Mouse (Mus musculus) embryo, embryonic 9.5 days (tissue): ENCODE results near the gene Fam163b.

Experiments
- DNase-seq: peaks from one replicate; pipeline ENCODE4 v3.0.0-alpha.2; 2017; ENCODE audit errors: extremely low spot score

Fam163b gene

DNA sequence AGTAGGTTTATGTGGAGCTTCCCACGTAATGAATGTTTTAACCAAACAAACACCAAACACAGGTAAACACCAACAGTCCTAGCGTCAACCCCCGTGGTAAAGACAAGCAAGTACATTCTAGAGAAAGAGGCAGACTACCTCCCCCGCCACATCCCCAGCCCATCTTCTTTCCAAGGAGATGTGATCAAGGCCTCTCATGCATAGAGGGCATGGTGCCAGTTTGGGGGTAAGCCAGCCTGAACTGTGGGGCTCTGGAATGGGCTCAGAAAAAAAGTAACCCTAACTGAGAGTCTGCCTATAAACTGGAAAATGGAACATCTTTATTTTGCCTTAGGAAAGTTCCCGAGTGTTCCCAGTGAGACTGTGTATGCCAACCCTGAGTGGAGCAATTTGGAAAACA, 6.4 kb downstream of the Fam163b start:
- DNase-seq, result no peak

DNA sequence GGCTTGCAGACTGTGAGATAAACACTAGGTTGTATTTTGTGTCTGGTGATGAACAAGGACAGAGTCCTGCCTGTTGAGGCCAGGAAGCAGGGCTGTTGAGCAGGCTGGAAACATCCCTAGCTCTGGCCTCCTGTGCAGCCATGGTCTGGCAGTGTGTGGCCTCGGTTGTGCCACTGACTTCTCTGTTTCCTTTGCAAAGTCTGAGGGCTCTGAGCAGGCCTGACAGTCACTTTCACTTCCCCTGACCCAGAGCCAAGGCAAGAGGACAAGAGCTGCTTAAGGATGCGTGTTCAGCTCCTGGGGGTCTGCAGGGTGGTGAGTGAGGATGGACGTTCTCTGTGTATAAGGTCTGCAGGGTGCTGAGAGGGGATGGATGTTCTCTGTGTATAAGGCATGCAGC, 13.3 kb downstream of the Fam163b start:
- DNase-seq, result no peak

DNA sequence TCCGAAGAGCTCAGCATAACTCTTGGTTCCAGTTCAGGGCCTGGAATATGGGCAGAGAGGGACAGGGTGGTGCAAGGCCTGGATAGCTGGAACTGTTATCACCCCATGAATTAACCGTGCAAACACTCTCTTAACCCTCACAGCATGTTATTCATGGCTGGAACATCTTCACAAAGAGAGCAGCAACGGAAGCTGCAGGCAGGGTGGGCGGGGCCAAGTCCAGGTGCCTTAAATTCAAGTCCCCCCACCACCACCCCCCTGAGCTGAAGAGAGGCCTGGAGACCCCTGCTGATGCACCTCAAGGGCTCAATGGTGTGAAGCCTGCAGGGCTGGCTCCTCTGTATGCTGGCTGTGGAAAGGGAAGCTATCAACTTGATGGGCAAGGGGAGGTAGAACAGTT, 15.8 kb downstream of the Fam163b start:
- no peak for DNase-seq

DNA sequence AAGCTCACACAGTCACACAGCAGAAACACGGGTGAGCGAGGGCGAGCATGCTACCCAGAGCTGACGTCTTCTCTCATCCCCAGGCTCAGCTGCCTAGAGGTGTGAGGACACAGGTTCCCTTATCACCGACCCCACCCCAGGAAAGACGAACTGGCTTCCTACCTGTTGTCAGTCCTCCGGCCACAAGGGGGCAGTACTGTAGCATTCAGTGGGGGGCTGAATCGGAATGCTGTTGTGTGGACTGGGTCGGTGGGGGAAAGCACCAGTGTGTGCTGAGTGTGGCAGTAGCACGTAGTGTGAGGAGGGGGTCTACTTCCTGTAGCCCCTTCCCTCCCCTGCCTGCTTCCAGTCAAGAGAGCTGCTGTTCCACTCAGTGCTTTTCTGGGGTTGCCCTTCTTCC, 16.3 kb downstream of the Fam163b start:
- DNase-seq, result peak; percentile 55

DNA sequence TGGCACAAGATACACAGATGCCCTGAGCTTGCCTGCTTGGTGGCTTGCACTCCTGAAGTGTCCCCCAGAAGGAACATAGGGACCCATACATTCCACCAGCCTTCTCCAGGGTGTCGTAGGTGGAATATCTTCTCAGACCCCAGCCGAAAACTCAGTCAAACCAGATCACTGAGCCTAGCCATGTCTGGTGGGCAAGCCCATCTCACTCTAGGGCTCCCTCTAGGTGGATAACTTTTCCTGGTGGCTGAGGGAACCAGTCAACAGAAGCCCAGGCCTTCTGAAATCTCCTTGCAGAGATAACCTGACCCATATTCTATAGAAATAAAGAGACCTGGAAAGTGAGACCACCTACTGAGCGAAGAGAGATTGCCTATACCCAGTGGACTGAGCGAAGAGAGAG, 19.2 kb downstream of the Fam163b start:
- no peak for DNase-seq

DNA sequence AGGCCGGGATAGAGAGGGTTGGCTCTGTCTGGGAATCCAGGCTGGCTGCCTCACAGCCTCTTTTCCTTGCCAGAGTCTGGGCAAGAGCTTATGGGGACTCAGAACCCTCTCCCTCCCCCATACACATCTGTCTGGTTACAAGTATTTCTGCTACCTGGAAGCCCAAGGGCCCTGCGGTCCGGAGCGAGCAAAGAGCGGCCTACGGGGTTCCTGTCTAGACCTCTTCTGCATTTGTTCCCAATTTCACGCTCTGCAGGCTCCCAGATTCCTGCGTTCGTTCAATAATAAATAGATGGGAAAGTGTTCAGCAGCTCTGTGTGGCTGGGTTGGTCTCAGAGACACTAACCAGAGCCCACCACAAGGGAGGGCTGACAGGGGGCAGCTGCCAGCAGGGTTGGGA, 19.7 kb downstream of the Fam163b start:
- DNase-seq, result no peak

DNA sequence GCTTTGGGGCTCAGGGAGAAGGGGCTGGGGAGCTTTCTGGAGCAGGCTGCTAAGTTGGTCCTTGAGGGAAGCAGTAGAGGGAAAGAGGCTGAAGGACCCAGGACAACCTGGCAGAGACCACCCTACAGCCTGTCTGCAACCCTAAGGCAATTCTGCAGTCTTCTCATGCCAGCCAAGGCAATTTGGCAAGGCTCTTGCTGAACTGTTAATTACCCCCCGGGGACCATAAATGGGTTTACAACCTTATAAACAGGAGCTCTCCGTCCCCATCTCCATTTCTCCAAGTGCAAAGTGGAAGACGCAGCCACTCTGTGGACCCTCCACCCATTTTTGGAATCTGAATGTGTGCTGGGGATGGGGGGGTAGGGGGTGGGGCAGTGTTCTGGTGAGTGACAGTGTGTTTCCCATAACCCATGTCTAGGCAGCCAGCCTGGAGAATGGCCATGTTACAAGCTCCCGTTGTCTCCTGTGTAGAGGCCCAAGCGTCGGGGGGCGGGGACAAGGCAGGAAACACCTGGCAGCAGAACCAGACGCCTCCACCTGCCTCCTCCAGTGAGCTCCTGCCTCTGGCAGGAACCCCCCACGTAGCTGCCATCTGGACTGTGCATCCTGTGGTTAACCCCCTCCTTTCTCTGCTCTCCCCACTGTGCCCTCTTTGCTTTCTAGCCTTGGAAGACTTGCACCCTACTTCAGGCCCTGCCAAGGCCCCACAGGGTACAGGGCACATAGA, 20.5 kb downstream of the Fam163b start:
- DNase-seq, result no peak

DNA sequence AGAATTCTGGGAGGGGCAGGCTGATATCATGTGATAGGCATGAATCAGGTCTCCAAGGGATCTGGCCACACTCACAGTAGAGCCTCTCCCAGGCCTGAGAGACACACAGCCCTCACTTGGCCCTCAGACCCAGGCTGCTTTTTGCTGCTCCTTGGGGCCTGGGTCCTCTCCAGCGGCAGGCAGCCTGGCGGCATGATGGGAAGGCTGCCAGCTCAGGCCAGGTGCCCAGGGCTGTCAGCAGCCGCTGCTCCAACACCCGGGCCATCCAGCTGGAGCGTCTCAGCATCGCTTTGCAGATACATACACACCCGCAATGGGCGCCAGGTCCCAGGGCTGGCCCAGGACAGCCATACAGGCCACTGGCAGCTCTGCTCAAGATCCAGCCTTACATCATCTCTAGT, 22.1 kb downstream of the Fam163b start:
- no peak for DNase-seq

DNA sequence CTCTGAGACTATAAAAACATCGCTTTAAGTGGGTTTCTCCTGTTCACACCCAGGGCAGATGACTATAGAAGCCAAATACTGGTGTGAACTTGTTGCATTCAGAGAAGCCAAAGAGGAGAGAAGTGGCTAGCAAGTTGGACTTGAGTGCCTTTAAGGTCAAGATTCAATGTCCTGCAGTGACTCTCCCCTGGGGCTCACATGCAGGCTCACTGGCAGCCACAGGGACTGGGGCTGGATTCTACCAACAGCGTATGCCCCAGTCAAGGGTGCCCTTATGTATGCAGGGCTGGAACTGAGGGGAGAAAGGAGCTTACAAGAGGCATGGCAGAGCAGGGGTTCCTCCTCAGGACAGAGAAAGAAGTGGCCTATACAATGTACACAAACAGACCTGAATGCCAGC, 22.5 kb downstream of the Fam163b start:
- no peak for DNase-seq

DNA sequence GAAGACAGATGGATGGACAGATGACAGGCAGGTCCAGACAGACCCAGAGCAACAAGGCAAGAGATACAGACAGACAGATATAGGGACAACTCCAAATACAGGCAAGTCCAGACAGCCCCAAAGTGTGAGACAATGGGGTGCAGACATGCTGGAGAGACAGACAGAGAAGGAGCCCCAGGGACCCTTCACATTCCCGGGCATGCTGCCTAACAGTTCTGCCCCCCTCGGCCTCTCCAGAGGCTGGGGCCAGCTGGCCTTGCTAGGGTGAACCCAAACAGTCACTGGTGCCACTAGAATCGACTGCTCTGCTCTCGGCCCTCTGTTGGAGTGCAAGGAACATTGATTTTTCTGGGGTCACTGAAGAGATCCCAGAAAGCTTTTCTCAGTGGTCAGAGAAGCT, 23.8 kb downstream of the Fam163b start:
- no peak for DNase-seq

DNA sequence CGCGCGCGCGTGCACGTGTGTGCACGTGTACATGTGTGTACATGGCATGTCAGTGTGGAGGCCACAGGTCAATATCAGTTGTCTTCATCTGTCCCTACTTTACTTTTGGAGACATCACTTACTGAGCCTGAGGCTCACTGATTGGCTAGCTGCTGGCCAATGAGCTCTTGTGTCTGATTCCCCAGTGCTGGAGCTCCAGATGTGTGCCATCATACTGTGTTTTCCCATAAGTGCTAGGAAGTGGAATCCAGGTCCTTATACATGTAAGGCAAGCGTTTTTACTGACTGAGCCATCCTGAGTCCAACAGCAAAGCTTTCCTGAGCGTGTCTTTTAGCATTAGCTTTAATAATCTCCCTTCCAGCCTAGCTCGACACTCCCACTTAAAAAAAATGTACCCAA, 28.1 kb downstream of the Fam163b start:
- no peak for DNase-seq

DNA sequence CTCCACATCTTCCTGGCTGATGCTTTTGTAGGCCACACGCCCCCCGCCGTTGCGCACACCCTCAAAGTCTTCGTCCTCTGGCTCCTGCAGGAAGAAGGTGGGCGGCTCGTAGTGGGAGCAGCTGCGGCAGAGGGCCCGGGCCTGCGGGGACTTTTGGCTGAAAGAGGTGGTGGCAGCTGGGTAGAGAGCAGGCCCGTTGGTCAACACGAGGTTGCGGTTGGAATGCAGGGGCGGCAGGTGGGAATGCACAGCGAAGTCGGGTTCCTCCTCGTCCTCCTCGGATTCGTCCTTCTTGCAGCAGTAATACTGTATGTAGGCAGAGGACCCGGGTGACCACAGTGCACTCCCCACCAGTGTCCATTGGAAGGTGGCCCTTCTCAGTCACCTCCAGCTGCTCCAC, 29.7 kb downstream of the Fam163b start:
- DNase-seq, result no peak

DNA sequence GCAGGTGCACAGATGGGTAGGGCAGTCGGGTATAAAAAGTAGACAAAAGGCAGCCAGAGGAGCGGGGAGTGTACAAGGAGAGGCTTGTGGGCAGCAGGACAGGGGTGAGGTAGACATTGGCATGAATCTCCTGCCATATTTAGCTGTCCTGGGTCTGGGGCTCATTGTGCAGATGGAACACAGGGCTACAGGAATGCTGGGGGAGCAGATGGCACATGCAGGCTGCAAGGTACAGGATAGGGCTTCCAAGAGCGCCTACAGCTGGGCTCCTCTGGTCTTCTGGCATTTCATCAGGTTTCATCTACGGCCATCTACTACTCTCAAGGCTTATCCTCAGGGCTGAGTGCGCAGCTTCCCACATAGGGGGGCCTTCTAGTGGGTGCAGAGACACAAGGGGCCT, 33.2 kb downstream of the Fam163b start:
- no peak for DNase-seq

DNA sequence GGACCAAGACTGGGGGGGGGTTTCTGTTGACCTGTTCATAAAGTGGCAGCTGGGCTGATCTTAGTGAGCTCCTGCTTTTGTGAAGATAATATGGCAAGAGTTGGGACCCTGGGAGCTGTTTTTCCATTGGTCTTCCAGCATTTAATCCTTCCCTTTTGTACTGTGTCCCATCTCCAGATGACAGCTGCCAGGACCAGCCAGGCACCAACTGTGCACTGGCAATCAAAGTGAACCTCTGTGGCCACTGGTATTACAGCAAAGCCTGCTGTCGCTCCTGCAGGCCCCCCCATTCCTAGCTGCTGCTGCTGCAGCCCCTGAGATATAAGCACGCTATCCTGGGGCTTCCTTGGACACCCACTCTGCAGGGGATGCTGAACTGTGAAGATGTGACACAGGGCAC, 34.1 kb downstream of the Fam163b start:
- no peak for DNase-seq

DNA sequence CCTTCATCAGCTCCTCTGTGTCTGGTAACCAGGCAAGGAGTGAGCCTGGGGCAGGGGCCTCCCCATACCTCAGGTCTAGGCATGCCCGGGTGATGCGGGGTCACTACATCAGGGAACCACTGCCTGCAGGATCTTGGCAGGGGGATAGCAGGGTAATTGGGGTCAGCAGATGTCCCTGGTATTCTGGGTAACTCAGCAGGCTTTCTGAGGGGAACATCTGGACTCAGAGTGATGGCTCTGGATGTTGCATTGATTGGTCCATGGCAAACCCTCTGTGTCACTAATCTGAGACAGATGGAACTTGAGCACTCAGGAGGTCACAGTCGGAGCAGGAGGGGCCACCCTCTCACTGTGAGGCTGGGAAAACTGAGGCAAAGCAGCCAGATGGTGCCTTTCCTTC, 35.5 kb downstream of the Fam163b start:
- peak; percentile 42 for DNase-seq

DNA sequence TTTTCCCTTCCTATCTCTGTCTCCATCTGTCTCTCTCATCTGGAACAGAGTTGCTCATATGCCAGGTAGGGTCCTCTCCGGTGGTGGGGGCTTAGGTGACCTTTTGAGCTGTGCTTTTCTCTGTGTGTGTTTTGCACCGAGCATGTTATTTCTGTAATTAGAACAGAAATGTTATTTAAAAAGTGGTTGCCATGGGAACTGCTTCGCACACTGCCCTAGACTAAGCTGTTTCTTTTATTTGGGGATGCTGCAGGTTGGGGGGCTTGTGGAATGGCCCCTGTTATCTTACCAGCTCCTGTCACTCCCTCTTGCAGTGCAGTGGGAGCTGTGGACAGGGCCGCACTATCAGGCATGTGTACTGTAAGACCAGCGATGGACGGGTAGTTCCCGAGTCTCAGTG, 38.7 kb downstream of the Fam163b start:
- DNase-seq, result no peak

DNA sequence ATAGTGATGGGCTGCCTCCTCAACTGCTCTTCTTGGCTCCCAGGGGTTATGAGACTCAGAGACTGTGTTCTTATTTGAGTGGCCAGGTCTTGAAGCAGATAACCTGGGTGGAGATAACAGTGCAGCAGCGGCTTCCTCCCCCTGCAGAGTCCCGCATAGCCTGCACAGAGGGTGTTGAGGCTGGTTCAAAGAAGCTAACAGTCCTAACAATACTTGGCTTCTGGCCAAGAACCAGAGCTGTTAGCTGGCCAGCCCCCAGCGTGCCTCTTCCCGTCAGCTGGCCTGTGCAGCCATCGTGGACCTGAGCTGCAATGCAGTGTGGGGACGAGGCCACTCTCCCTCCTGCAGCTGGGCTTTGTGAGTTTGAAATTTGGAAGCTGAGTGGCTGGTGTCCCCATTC, 44.5 kb downstream of the Fam163b start:
- DNase-seq, result no peak

DNA sequence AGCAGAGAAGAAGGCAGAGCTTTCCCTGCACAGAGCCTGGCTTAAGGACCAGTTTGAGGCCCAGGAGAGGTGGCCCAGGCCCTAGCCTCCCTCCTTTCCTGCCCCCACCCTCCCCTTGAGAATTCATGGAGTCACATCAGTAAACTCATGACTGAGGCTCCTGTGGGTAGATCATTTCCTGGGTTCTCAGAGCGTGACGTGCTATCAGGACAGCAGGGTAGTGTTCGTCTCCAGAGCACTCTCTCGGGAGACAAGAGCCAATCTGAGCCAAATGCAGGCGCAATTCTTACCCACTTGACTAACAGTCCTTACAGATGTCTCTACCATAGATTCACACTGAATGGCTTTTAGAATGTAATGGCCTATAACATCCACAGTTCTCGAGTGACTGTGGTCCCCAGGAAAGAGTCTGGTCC, 45.0 kb downstream of the Fam163b start:
- DNase-seq, result no peak

DNA sequence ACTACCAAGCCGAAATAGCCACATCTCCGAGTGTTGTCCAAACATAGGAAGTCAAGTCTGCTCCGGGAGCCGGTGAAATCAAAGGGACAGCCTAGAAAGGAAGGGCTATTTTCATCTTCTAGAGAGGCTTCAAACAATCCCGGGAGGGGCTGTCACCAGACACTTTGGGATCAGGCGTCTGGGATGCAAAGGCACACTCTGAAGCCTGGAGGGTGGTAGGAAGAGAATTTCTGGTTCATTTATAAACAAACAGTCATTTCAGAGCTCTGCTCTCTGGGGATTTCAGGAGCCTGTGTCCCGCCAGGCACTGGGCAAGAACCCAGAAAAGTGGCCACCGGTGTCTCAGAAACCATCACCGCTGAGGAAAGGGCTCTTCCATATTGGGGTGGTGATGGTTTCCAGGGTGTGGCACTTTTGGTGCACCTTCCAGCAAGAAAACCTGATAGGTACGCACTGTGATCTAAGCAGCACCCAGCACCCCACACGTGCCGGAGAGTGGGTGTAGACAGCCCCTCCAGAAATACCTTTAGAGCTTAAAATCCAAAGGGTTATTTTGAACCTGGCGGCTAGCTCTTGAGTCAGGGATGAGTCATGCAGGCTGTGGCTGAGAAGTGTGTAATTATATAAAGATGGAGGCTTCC, 45.8 kb downstream of the Fam163b start:
- DNase-seq, result no peak

DNA sequence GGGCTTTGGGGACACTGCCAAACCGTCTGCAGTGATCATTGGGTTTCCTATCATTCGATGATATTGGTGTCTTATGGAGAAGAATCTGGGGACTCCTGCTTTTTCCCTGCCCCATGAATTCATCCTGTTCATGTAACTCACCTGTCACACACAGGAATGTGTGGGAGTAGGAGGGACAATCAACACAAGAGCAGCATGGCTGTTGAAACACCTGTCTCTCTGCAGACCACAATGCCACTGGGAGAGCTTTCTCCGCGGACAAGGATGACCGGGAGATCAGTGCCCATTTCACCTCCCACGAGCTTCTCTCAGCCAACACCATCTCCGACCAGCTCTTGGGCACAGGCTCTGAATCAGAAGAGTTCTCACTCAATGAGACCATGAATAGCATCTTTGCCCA, 47.1 kb downstream of the Fam163b start:
- DNase-seq, result no peak

DNA sequence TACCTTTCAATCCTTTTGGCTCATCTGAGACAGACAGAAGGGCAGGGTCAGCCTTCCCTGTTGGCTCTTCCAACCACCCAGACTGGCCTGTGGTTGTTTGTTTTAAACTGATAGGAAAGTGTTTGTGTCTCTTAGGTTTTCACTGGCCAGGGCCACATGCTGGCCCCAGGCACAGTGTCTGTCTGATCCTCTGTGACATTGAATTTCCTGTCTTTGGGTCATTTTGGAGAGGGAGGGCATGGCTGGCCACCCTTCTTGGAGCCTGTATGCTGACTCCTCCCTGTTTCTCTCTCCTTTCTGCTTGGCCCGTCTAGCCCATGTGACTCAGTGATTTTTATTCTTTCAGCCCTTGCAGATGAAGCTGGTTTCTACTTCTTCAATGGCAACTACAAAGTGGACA, 53.1 kb downstream of the Fam163b start:
- DNase-seq, result no peak

DNA sequence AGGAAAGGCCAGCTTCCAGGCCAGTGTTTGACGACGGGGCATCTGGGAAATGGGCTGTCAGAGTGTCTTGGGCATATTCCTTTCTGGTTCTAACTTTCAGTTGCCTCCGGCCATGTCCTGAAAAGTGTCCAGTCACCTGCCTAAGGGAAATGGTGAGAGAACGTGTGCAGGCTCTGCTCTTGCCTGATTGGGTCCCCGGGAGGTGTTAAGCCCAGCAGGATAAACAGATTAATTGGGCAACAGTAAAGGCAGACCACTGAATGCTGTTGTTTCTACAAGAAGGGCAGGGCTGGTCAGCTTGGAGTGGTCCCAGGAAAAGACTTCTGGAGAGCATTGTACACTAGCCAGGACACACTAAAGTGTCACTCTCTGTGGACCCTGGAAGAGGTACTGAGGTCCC, 53.6 kb downstream of the Fam163b start:
- no peak for DNase-seq

DNA sequence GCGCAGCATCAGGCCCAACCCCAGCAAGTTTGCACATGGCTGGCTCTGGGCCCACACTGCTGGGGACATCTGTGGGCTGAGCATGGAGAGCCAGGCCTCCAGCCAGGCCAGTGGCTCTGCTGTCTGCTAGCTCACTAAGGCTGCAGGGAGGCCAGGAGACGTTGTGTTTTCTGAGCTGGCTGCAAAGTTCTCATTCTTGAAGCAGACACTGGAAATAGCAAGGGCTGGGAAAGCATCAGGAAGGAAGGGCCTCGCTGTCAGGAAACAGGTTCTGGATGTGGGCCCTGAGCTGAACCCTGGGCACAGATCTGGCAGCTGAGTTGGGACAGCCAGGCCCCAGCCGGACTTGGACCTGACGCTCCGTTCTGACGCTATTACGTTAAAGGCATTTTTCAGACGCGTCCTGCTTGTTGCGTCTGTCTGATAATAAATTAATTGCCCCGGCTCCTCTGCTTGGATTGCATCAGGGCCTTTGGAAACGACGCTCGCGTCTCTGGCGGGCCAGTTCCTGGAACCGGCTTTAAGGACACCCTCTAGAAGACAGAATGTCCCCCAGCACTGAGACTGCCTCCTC, 54.1 kb downstream of the Fam163b start:
- no peak for DNase-seq

DNA sequence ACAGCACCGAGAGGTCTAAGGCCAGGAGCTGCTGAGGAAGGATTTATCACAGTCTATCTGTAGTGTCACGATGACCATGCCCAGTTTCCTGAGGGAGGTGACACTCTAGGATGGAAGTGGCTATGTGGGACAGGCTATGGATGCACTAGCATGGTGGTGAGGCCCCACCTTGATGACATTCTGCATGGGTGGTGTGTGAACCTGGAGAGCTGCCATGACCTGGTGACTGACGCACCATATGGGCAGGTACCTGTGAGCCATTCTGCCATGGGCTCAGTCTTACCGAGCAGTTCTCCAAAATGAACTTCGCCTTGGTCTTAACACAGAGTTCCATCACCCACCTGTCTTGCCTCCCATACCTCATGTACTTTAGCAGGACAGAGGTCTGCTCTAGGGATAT, 54.7 kb downstream of the Fam163b start:
- DNase-seq, result no peak
